Mouse (Mus musculus): ENCODE data around the gene Gigyf2. TPM values are rescaled to one million over a fixed set of nuclear protein-coding genes. Genes with fewer than 3 reads are reported as not detected.

Gene Gigyf2
- polyA plus RNA-seq, 2 experiments, result 47.7 to 64.0 TPM

GRCm38 (mm10) chr1:87475076-87475895 lies 148.5 kb downstream of the Gigyf2 start:
- no peak overlapping the region for H3K27ac ChIP-seq (replicated peaks; ENCODE audit: low read depth, low read length)
- no peaks in the 10 kb centered on the region for H3K9me3 ChIP-seq (ENCODE audit: control insufficient read depth, low read length)
- DNase-seq (ENCODE audit: low spot score), result no peak
- peak overlapping the region; percentile 60 for H3K4me2 ChIP-seq (replicated peaks; ENCODE audit: low read depth, low read length, severe bottlenecking)
- H3K4me1 ChIP-seq (ENCODE audit: control insufficient read depth, insufficient read depth, low read length), result peaks cover 9% of the 10 kb centered on the region
- no peaks in the 10 kb centered on the region for H3K36me3 ChIP-seq (ENCODE audit: control insufficient read depth, insufficient read depth, low read length)
- no peak for TF ChIP-seq POLR2A (IDR thresholded peaks at IDR 0.05; ENCODE audit: borderline replicate concordance, extremely low read depth, insufficient read depth, insufficient read length)
- H3K9ac ChIP-seq (ENCODE audit: low read depth, low read length, severe bottlenecking), result 0 out of 2 replicates have a peak overlapping the region, but pooled peaks have one; percentile 12
- WGBS, result 4% methylated on average over 36 of the region's 42 CpGs
- ATAC-seq (ENCODE audit: low FRiP score, low read depth), result no peak
- H3K4me3 ChIP-seq (replicated peaks; ENCODE audit: low read length), result peak overlapping the region; percentile 34
- H3K27me3 ChIP-seq (ENCODE audit: control insufficient read depth, insufficient read depth, low read length), result peaks cover 22% of the 10 kb centered on the region

GRCm38 (mm10) chr1:87482546-87482945 lies 155.7 kb downstream of the Gigyf2 start:
- Histone ChIP-seq H3K4me1 (ENCODE audit: control insufficient read depth, insufficient read depth, low read length) (no peaks in the 10 kb centered on the region; the same call in 1 of the 2 replicates), H3K27ac (replicated peaks; ENCODE audit: low read depth, low read length) (no peak overlapping the region), H3K4me2 (replicated peaks; ENCODE audit: low read depth, low read length, severe bottlenecking) (no peak overlapping the region), H3K36me3 (ENCODE audit: control insufficient read depth, insufficient read depth, low read length) (no peaks in the 10 kb centered on the region), H3K27me3 (ENCODE audit: control insufficient read depth, insufficient read depth, low read length) (no peaks in the 10 kb centered on the region), H3K4me3 (replicated peaks; ENCODE audit: low read length) (no peak overlapping the region), H3K9ac (ENCODE audit: low read depth, low read length, severe bottlenecking) (no peak overlapping the region), H3K9me3 (ENCODE audit: control insufficient read depth, low read length) (no peaks in the 10 kb centered on the region)
- ATAC-seq (ENCODE audit: low FRiP score, low read depth) (no peak), DNase-seq (ENCODE audit: low spot score) (no peak)
- no peak for TF ChIP-seq POLR2A (IDR thresholded peaks at IDR 0.05; ENCODE audit: borderline replicate concordance, extremely low read depth, insufficient read depth, insufficient read length)
- 81% methylated on average over 4 of the region's 4 CpGs for WGBS

- H3K9me3 ChIP-seq (ENCODE audit: control insufficient read depth, low read length), result no peaks in the 10 kb centered on the region
- no peak for TF ChIP-seq POLR2A (IDR thresholded peaks at IDR 0.05; ENCODE audit: borderline replicate concordance, extremely low read depth, insufficient read depth, insufficient read length)
- DNase-seq (ENCODE audit: low spot score), result no peak
- H3K27ac ChIP-seq (replicated peaks; ENCODE audit: low read depth, low read length), result no peak overlapping the region
- H3K4me3 ChIP-seq (replicated peaks; ENCODE audit: low read length), result no peak overlapping the region
- no peak overlapping the region for H3K4me2 ChIP-seq (replicated peaks; ENCODE audit: low read depth, low read length, severe bottlenecking)
- H3K36me3 ChIP-seq (ENCODE audit: control insufficient read depth, insufficient read depth, low read length), result no peaks in the 10 kb centered on the region
- H3K4me1 ChIP-seq (ENCODE audit: control insufficient read depth, insufficient read depth, low read length), result no peaks in the 10 kb centered on the region; the same call in 1 of the 2 replicates
- ATAC-seq (ENCODE audit: low FRiP score, low read depth), result no peak
- no peaks in the 10 kb centered on the region for H3K27me3 ChIP-seq (ENCODE audit: control insufficient read depth, insufficient read depth, low read length)
- no peak overlapping the region for H3K9ac ChIP-seq (ENCODE audit: low read depth, low read length, severe bottlenecking)
- WGBS, result 64% methylated on average over 6 of the region's 6 CpGs
Observed at GRCm38 (mm10) chr1:87486386-87486785, 159.6 kb downstream of the Gigyf2 start.

- 88% methylated on average over 3 of the region's 3 CpGs for WGBS
- Histone ChIP-seq H3K36me3 (ENCODE audit: control insufficient read depth, insufficient read depth, low read length) (no peaks in the 10 kb centered on the region), H3K9me3 (ENCODE audit: control insufficient read depth, low read length) (no peaks in the 10 kb centered on the region), H3K27ac (replicated peaks; ENCODE audit: low read depth, low read length) (no peak overlapping the region), H3K4me3 (replicated peaks; ENCODE audit: low read length) (no peak overlapping the region), H3K4me2 (replicated peaks; ENCODE audit: low read depth, low read length, severe bottlenecking) (no peak overlapping the region), H3K27me3 (ENCODE audit: control insufficient read depth, insufficient read depth, low read length) (no peaks in the 10 kb centered on the region), H3K4me1 (ENCODE audit: control insufficient read depth, insufficient read depth, low read length) (no peaks in the 10 kb centered on the region), H3K9ac (ENCODE audit: low read depth, low read length, severe bottlenecking) (no peak overlapping the region)
- ATAC-seq (ENCODE audit: low FRiP score, low read depth) (no peak), DNase-seq (ENCODE audit: low spot score) (no peak)
- TF ChIP-seq POLR2A (IDR thresholded peaks at IDR 0.05; ENCODE audit: borderline replicate concordance, extremely low read depth, insufficient read depth, insufficient read length), result no peak
Observed at GRCm38 (mm10) chr1:87492285-87492684, 165.5 kb downstream of the Gigyf2 start.

- no peak for ATAC-seq (ENCODE audit: low FRiP score, low read depth)
- Histone ChIP-seq H3K4me1 (ENCODE audit: control insufficient read depth, insufficient read depth, low read length) (no peaks in the 10 kb centered on the region), H3K27me3 (ENCODE audit: control insufficient read depth, insufficient read depth, low read length) (no peaks in the 10 kb centered on the region), H3K9me3 (ENCODE audit: control insufficient read depth, low read length) (no peaks in the 10 kb centered on the region), H3K9ac (ENCODE audit: low read depth, low read length, severe bottlenecking) (no peak overlapping the region), H3K27ac (replicated peaks; ENCODE audit: low read depth, low read length) (no peak overlapping the region), H3K4me2 (replicated peaks; ENCODE audit: low read depth, low read length, severe bottlenecking) (no peak overlapping the region), H3K4me3 (replicated peaks; ENCODE audit: low read length) (no peak overlapping the region), H3K36me3 (ENCODE audit: control insufficient read depth, insufficient read depth, low read length) (no peaks in the 10 kb centered on the region)
- no peak for TF ChIP-seq POLR2A (IDR thresholded peaks at IDR 0.05; ENCODE audit: borderline replicate concordance, extremely low read depth, insufficient read depth, insufficient read length)
- no peak for DNase-seq (ENCODE audit: low spot score)
- 75% methylated on average over 4 of the region's 4 CpGs for WGBS
Observed at GRCm38 (mm10) chr1:87493542-87493941, 166.7 kb downstream of the Gigyf2 start.

Other genes with a start within 250 kb of the Gigyf2 start
- not detected in 2 replicates for gene Alppl2, start 237.1 kb upstream of the Gigyf2 start, polyA plus RNA-seq (2012; rRNA removed)
- gene Alppl2, start 237.1 kb upstream of the Gigyf2 start, polyA plus RNA-seq (2014; fragmentation: Nextera tagmentation; extraction: Ambion mirVana), result not detected in 2 replicates
- 0.05 and 0.19 TPM in 2 replicates for gene Alpi, start 225.4 kb upstream of the Gigyf2 start, polyA plus RNA-seq (2012; rRNA removed)
- gene Alpi, start 225.4 kb upstream of the Gigyf2 start, polyA plus RNA-seq (2014; fragmentation: Nextera tagmentation; extraction: Ambion mirVana), result 0.10 TPM in 1 of 2 replicates, not detected in the other
- gene Akp3, start 202.0 kb upstream of the Gigyf2 start, polyA plus RNA-seq (2012; rRNA removed), result 0.04 and 0.11 TPM in 2 replicates
- not detected in 2 replicates for gene Akp3, start 202.0 kb upstream of the Gigyf2 start, polyA plus RNA-seq (2014; fragmentation: Nextera tagmentation; extraction: Ambion mirVana)
- gene Ecel1, start 170.5 kb upstream of the Gigyf2 start, polyA plus RNA-seq (2012; rRNA removed), result 1.4 and 2.0 TPM in 2 replicates
- gene Ecel1, start 170.5 kb upstream of the Gigyf2 start, polyA plus RNA-seq (2014; fragmentation: Nextera tagmentation; extraction: Ambion mirVana), result 0.61 and 1.0 TPM in 2 replicates
- gene Prss56, start 143.7 kb upstream of the Gigyf2 start, polyA plus RNA-seq (2012; rRNA removed), result 0.17 and 0.18 TPM in 2 replicates
- gene Prss56, start 143.7 kb upstream of the Gigyf2 start, polyA plus RNA-seq (2014; fragmentation: Nextera tagmentation; extraction: Ambion mirVana), result 0.22 TPM in 1 of 2 replicates, not detected in the other
- 12.4 and 13.2 TPM in 2 replicates for gene Chrnd, start 136.4 kb upstream of the Gigyf2 start, polyA plus RNA-seq (2012; rRNA removed)
- 3.6 and 6.2 TPM in 2 replicates for gene Chrnd, start 136.4 kb upstream of the Gigyf2 start, polyA plus RNA-seq (2014; fragmentation: Nextera tagmentation; extraction: Ambion mirVana)
- gene Chrng, start 122.3 kb upstream of the Gigyf2 start, polyA plus RNA-seq (2012; rRNA removed), result 44.7 and 50.8 TPM in 2 replicates
- gene Chrng, start 122.3 kb upstream of the Gigyf2 start, polyA plus RNA-seq (2014; fragmentation: Nextera tagmentation; extraction: Ambion mirVana), result 18.2 and 29.3 TPM in 2 replicates
- 84.7 and 118 TPM in 2 replicates for gene Eif4e2, start 113.1 kb upstream of the Gigyf2 start, polyA plus RNA-seq (2012; rRNA removed)
- 139 and 144 TPM in 2 replicates for gene Eif4e2, start 113.1 kb upstream of the Gigyf2 start, polyA plus RNA-seq (2014; fragmentation: Nextera tagmentation; extraction: Ambion mirVana)
- gene Efhd1, start 62.6 kb upstream of the Gigyf2 start, polyA plus RNA-seq (2012; rRNA removed), result 2.3 TPM in 2 replicates
- 2.2 and 2.5 TPM in 2 replicates for gene Efhd1, start 62.6 kb upstream of the Gigyf2 start, polyA plus RNA-seq (2014; fragmentation: Nextera tagmentation; extraction: Ambion mirVana)
- 0.32 and 0.44 TPM in 2 replicates for gene Kcnj13, start 67.7 kb downstream of the Gigyf2 start, polyA plus RNA-seq (2012; rRNA removed)
- 1.2 and 1.3 TPM in 2 replicates for gene Kcnj13, start 67.7 kb downstream of the Gigyf2 start, polyA plus RNA-seq (2014; fragmentation: Nextera tagmentation; extraction: Ambion mirVana)
- gene Snorc, start 143.3 kb downstream of the Gigyf2 start, polyA plus RNA-seq (2012; rRNA removed), result 204 and 319 TPM in 2 replicates
- gene Snorc, start 143.3 kb downstream of the Gigyf2 start, polyA plus RNA-seq (2014; fragmentation: Nextera tagmentation; extraction: Ambion mirVana), result 53.9 and 69.9 TPM in 2 replicates
- 0.04 TPM in 1 of 2 replicates, not detected in the other for gene Neu2, start 182.9 kb downstream of the Gigyf2 start, polyA plus RNA-seq (2012; rRNA removed)
- not detected in 2 replicates for gene Neu2, start 182.9 kb downstream of the Gigyf2 start, polyA plus RNA-seq (2014; fragmentation: Nextera tagmentation; extraction: Ambion mirVana)
- gene Ngef, start 246.9 kb downstream of the Gigyf2 start, polyA plus RNA-seq (2012; rRNA removed), result 1.8 and 1.9 TPM in 2 replicates
- 1.0 and 1.3 TPM in 2 replicates for gene Ngef, start 246.9 kb downstream of the Gigyf2 start, polyA plus RNA-seq (2014; fragmentation: Nextera tagmentation; extraction: Ambion mirVana)

All from limb, embryonic 14.5 days (tissue).